Mouse (Mus musculus) liver, postnatal 0 days (tissue): ENCODE measurements around the gene 4930426L09Rik. TPM values are rescaled to one million over a fixed set of nuclear protein-coding genes. Genes with fewer than 3 reads are reported as not detected.

Experiments
- ATAC-seq: fragments of 200-750 bp; cut with Nextera tagmentation; 2 replicates; pipeline ENCODE4 v1.8.0; 2017; ENCODE audit warnings: mild to moderate bottlenecking, moderate library complexity
- DNase-seq: peaks from one replicate; pipeline ENCODE4 v3.0.0-alpha.2; 2016
- H3K27ac ChIP-seq: fragments of 300-500 bp; sonication (generic); 2 replicates; pipeline ENCODE4 v1.5.1; 2014; ENCODE audit warnings: antibody characterized with exemption, moderate library complexity, mild to moderate bottlenecking, low read depth
- H3K27me3 ChIP-seq: fragments of 300-500 bp; sonication (generic); 2 replicates; pipeline ENCODE4 v1.6.1; 2014; ENCODE audit warnings: low read length, control low read depth, mixed read lengths; ENCODE audit not compliant: insufficient read depth
- H3K36me3 ChIP-seq: fragments of 300-500 bp; sonication (generic); replicated peaks from 2 replicates; pipeline ENCODE4 v1.6.1; 2014; ENCODE audit warnings: mild to moderate bottlenecking, control low read depth, low read length, moderate library complexity, mixed read lengths; ENCODE audit not compliant: insufficient read depth
- H3K4me1 ChIP-seq: fragments of 300-500 bp; sonication (generic); 2 replicates; pipeline ENCODE4 v1.6.1; 2014; ENCODE audit warnings: antibody characterized with exemption, mild to moderate bottlenecking, control low read depth; ENCODE audit not compliant: insufficient read depth
- H3K4me2 ChIP-seq: fragments of 300-500 bp; sonication (generic); 2 replicates; pipeline ENCODE4 v1.6.1; 2014; ENCODE audit warnings: low read depth, mild to moderate bottlenecking, low read length, moderate library complexity, mixed read lengths
- H3K4me3 ChIP-seq: fragments of 300-500 bp; sonication (generic); 2 replicates; pipeline ENCODE4 v1.5.1; 2014; ENCODE audit warnings: low read depth, low read length
- H3K9ac ChIP-seq: fragments of 300-500 bp; sonication (generic); replicated peaks from 2 replicates; pipeline ENCODE4 v1.6.1; 2014; ENCODE audit warnings: mild to moderate bottlenecking, moderate library complexity
- H3K9me3 ChIP-seq: fragments of 300-500 bp; sonication (generic); 2 replicates; pipeline ENCODE4 v1.6.1; 2016; ENCODE audit warnings: mild to moderate bottlenecking, control low read depth, low read length, mixed read lengths
- CTCF ChIP-seq: sonication (generic); IDR thresholded peaks from 2 replicates; pipeline ENCODE4 v1.5.1; 2016; ENCODE audit warnings: antibody characterized with exemption, low read depth
- EP300 ChIP-seq: IDR thresholded peaks from 2 replicates; pipeline ENCODE4 v1.6.1; 2016; ENCODE audit warnings: antibody characterized with exemption, low read depth, mild to moderate bottlenecking
- WGBS: fragments of 180-500 bp; shearing (Covaris S2); extraction: QIAGEN DNeasy Blood & Tissue Kit; methylation state at CpG from one replicate; pipeline ENCODE4 v1.1.7; 2014; ENCODE audit not compliant: insufficient replicate concordance; 5-methylcytosine and 5-hydroxymethylcytosine counted together
- polyA plus RNA-seq: library from polyadenylated mRNA; unstranded; fragments of >200 nt; fragmentation: Nextera tagmentation; extraction: Ambion mirVana; gene quantifications from 2 replicates; pipeline ENCODE4 v1.2.1, GENCODE M21; 2015

Gene 4930426L09Rik
- polyA plus RNA-seq, 1 experiment from 2014 or later: 0.21 TPM

- TF ChIP-seq EP300 (no peak), CTCF (no peak)
- Histone ChIP-seq H3K27ac (no peak overlapping the region), H3K4me3 (no peak overlapping the region), H3K36me3 (0 out of 2 replicates have a peak, but pooled peaks cover 2% of the 10 kb centered on the region), H3K27me3 (no peaks in the 10 kb centered on the region), H3K9ac (no peak overlapping the region), H3K4me2 (no peak overlapping the region), H3K9me3 (no peaks in the 10 kb centered on the region), H3K4me1 (peaks cover 44% of the 10 kb centered on the region)
- ATAC-seq: no peak
- DNase-seq: no peak
- 79% methylated on average over 5 of the region's 5 CpGs for WGBS
These were observed 31.6 kb upstream of the 4930426L09Rik start for GRCm38 (mm10) chr2:18966566-18966965.

GRCm38 (mm10) chr2:18967451-18968063 lies 30.6 kb upstream of the 4930426L09Rik start:
- Histone ChIP-seq H3K4me2 (no peak overlapping the region), H3K27me3 (no peaks in the 10 kb centered on the region), H3K9ac (no peak overlapping the region), H3K36me3 (0 out of 2 replicates have a peak, but pooled peaks cover 2% of the 10 kb centered on the region), H3K4me3 (no peak overlapping the region), H3K4me1 (peaks cover 42% of the 10 kb centered on the region), H3K9me3 (no peaks in the 10 kb centered on the region), H3K27ac (no peak overlapping the region)
- no peak for TF ChIP-seq EP300
- no peak for TF ChIP-seq CTCF
- ATAC-seq (no peak), DNase-seq (no peak)
- WGBS: 76% methylated on average over 5 of the region's 5 CpGs

GRCm38 (mm10) chr2:18969066-18969681 lies 29.0 kb upstream of the 4930426L09Rik start:
- peaks cover 34% of the 10 kb centered on the region for H3K4me1 ChIP-seq
- ATAC-seq (peak; percentile 90), DNase-seq (no peak)
- H3K4me2 ChIP-seq: 0 out of 2 replicates have a peak overlapping the region, but pooled peaks have one; percentile 23
- TF ChIP-seq CTCF (no peak), EP300 (peak; percentile 89)
- WGBS: 37% methylated on average over 5 of the region's 5 CpGs
- H3K9me3 ChIP-seq: peaks cover 3% of the 10 kb centered on the region; the same call in 1 of the 2 replicates
- H3K4me3 ChIP-seq: no peak overlapping the region
- peak overlapping the region; percentile 53 for H3K27ac ChIP-seq
- 0 out of 2 replicates have a peak, but pooled peaks cover 2% of the 10 kb centered on the region for H3K36me3 ChIP-seq
- no peaks in the 10 kb centered on the region for H3K27me3 ChIP-seq
- 0 out of 2 replicates have a peak overlapping the region, but pooled peaks have one; percentile 28 for H3K9ac ChIP-seq

- peaks cover 34% of the 10 kb centered on the region for H3K4me1 ChIP-seq
These were observed 27.7 kb upstream of the 4930426L09Rik start for GRCm38 (mm10) chr2:18970461-18970860.

GRCm38 (mm10) chr2:18971564-18971963 lies 26.6 kb upstream of the 4930426L09Rik start:
- Histone ChIP-seq H3K4me2 (no peak overlapping the region), H3K36me3 (0 out of 2 replicates have a peak, but pooled peaks cover 2% of the 10 kb centered on the region), H3K9ac (no peak overlapping the region), H3K4me3 (no peak overlapping the region), H3K4me1 (peaks cover 34% of the 10 kb centered on the region), H3K27me3 (no peaks in the 10 kb centered on the region), H3K27ac (no peak overlapping the region), H3K9me3 (peaks cover 3% of the 10 kb centered on the region; the same call in 1 of the 2 replicates)
- DNase-seq: no peak
- no peak for ATAC-seq
- TF ChIP-seq EP300: no peak
- no peak for TF ChIP-seq CTCF
- 85% methylated on average over 3 of the region's 3 CpGs for WGBS

More at GRCm38 (mm10) chr2:18970461-18970860, 27.7 kb upstream of the 4930426L09Rik start:
- Histone ChIP-seq H3K27ac (no peak overlapping the region), H3K4me2 (no peak overlapping the region), H3K9ac (no peak overlapping the region), H3K9me3 (peaks cover 3% of the 10 kb centered on the region; the same call in 1 of the 2 replicates), H3K27me3 (no peaks in the 10 kb centered on the region), H3K4me3 (no peak overlapping the region), H3K36me3 (0 out of 2 replicates have a peak, but pooled peaks cover 2% of the 10 kb centered on the region)
- ATAC-seq (no peak), DNase-seq (no peak)
- TF ChIP-seq CTCF: no peak
- TF ChIP-seq EP300: no peak
- WGBS: 69% methylated on average over 2 of the region's 2 CpGs

- Histone ChIP-seq H3K27ac (no peak overlapping the region), H3K4me3 (no peak overlapping the region), H3K9ac (no peak overlapping the region), H3K36me3 (no peaks in the 10 kb centered on the region), H3K4me1 (peaks cover 7% of the 10 kb centered on the region), H3K27me3 (no peaks in the 10 kb centered on the region), H3K4me2 (no peak overlapping the region), H3K9me3 (peaks cover 3% of the 10 kb centered on the region; the same call in 1 of the 2 replicates)
- 0 out of 2 replicates have a peak, but pooled peaks have one; percentile 35 for ATAC-seq
- WGBS: 53% methylated on average over 4 of the region's 4 CpGs
- DNase-seq: no peak
- TF ChIP-seq CTCF: no peak
These were observed 23.1 kb upstream of the 4930426L09Rik start for GRCm38 (mm10) chr2:18974882-18975645.
